Mouse (Mus musculus): Measurements from ENCODE around the gene Eif2ak1. TPM values are rescaled to one million over a fixed set of nuclear protein-coding genes. Genes with fewer than 3 reads are reported as not detected.

The Eif2ak1 gene
- total RNA-seq, 2 experiments from 2014 or later: 25.2 to 27.4 TPM

DNA sequence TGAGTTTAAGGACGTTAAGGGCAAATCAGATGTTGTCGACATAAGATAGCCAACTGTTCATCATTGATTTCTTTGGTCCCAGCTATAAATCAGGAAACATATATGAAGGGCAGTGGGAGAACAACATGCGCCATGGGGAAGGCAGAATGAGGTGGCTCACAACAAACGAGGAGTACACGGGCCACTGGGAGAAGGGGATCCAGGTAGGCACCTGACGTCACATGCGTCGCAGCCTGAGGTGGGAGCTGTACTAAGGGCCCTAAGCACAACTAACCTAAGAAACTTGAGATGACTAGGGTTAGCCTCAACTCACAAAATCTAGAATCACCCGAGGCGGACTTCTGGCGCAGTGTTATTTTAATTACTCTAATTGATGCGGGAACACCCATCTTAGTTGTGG is 130.8 kb downstream of the Eif2ak1 start:
- no peak for DNase-seq (ENCODE audit: low spot score)

DNA sequence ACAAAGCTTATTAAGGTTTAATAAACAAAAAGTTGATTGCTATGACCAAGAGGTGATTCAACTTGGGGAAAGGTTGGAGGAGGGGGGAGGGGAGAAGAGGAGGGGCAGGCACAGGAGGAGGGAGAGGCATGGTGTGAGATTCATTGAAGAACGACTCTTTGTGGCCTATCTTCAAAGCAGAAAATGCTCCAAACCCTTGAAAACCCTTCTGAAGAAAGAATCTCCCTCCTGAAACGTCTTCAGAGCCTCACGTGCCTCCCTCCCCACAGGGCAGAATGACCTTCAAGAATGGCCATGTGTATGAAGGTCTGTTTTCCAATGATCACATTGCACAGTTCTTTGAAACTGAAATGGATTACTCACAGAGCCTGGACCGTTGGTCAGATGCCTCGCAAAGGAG is 132.4 kb downstream of the Eif2ak1 start:
- no peak for DNase-seq (ENCODE audit: low spot score)

Other genes with a start within 250 kb of the Eif2ak1 start
- gene Cyth3, start 195.3 kb upstream of the Eif2ak1 start, total RNA-seq (2021): 10 to 100 TPM; 10.1 to 12.1 TPM
- 1 to 10 TPM; 5.3 to 5.5 TPM for gene Usp42, start 85.5 kb upstream of the Eif2ak1 start, total RNA-seq (2021)
- gene Ankrd61, start 79.9 kb downstream of the Eif2ak1 start, total RNA-seq (2021): not detected
- gene Aimp2, start 92.1 kb downstream of the Eif2ak1 start, total RNA-seq (2021): 100 to 1,000 TPM in 1 of 2 experiments, 10 to 100 TPM in 1; 92.1 to 122 TPM
- gene Pms2, start 92.2 kb downstream of the Eif2ak1 start, total RNA-seq (2021): 1 to 10 TPM; 3.3 to 4.4 TPM
- gene Gm42421, start 110.4 kb downstream of the Eif2ak1 start, total RNA-seq (2021): not detected
- 1 to 10 TPM in 1 of 2 experiments, under 1 TPM in 1; 0.93 to 1.3 TPM for gene Rsph10b, start 115.2 kb downstream of the Eif2ak1 start, total RNA-seq (2021)
- gene Ccz1, start 197.1 kb downstream of the Eif2ak1 start, total RNA-seq (2021): 10 to 100 TPM; 39.9 to 45.8 TPM
- gene Ocm, start 208.9 kb downstream of the Eif2ak1 start, total RNA-seq (2021): not detected

Data from gastrocnemius, adult 18-20 months (tissue).